Mouse (Mus musculus): ENCODE results near the gene Micu1.

Micu1 gene

GRCm38 (mm10) chr10:59889339-59889738 is 187.1 kb downstream of the Micu1 start:
- no peak for DNase-seq

- DNase-seq = peak; percentile 1
Measured at GRCm38 (mm10) chr10:59889953-59890751, 187.9 kb downstream of the Micu1 start.

GRCm38 (mm10) chr10:59892977-59893376 is 190.7 kb downstream of the Micu1 start:
- DNase-seq = peak; percentile 63

GRCm38 (mm10) chr10:59894251-59895160 is 192.2 kb downstream of the Micu1 start:
- peak; percentile 82 for DNase-seq

DNA sequence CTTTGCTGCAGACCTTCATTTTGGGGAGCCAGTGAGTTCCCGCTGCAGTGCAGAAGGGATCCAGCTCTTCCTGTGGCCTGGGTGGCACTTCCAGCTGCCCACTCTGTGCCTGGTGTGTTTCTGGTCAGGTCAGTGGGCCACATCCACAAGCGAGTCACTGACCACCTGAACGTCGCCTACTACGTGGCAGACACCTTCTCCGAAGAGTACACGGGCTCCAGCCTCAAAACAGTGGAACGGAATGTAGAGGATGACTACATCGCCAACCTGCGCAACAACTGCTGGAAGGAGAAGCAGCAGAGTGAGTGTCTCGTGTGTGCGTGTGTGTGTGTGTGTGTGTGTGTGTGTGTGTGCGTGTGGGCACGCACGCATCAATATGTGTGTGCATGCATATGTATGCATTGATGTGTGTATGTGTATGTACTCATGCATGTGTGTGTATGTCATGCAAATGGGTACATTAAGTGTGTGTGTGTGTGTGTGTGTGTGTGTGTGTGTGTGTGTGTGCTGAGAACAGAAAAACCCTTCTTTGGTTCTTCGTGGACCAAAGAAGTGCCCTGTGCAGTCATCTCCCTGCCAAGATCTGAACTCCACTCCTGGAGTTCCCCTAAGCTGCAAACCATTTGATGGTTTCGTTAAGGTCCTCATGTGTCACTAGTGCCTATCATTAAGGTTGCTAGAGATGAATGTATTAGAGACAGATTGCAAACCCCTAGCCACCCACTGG is 193.3 kb downstream of the Micu1 start:
- DNase-seq = no peak

DNA sequence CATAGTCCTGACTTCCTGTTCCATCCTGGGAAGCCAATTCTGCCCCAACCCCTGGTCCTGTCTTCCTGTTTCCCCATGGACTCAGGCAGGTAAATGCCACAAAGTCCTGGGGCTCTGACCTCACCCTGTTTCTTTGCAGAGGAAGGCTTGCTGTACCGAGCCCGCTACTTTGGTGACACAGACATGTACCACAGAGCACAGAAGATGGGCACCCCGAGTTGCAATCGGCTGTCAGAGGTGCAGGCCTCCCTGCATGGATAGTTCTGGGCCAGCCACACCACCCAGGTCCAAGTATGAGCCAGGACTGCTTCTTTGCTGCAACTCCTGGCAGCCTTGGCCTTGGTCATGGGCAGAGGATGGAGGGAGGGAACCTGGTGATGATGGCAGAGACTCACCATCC is 193.9 kb downstream of the Micu1 start:
- DNase-seq = no peak

DNA sequence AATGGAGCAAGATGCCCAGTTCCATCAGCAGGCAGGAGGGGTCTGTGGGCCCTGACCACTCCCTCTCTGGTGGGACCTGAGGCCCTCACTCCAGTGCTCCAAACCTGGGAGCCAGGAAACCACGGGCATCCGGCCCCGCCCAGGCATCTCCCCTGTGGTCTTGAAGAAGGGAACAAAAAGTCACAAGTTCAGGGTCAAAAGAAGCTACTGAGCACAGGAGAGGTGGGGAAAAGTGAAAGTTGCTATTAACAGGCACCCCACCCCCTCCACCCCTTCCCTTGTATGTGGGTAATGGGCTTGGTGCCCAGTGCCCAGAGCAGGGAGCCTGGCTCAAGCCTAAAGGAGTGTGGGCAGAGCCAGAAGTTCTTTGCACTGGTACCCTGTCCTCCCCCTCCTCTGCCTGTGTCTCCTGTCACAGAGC is 194.6 kb downstream of the Micu1 start:
- peak; percentile 50 for DNase-seq

- DNase-seq = peak; percentile 48
Measured at GRCm38 (mm10) chr10:59897511-59897910, 195.2 kb downstream of the Micu1 start.

DNA sequence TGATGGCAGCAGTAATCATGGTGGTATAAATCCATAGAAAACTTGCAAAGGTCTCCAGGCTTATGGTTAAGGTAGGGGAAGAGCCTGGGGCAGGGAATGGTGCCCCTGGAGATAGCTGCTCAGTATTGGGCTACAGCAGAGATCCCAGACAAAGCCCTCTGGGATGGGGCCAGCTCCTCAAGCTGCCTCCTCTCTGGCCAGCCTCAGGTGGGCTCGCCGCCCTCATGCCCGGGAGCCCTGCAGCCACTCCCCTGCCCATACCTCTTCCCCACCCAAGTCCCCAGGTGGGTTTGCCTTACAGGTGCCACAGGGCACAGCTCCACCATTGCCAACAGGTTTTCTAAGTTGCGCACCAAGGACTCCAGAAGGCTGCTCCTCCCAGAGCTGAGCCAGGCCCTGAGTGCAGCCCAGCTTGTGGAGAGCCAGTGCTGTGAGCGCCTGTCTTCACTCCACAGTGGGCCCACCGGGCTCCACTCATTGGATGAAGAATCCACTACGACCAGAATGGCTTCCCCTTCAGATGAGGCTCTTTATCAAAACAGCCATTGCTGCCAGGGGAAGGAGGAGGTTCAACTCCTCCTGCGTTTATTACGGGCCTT is 196.0 kb downstream of the Micu1 start:
- no peak for DNase-seq

DNA sequence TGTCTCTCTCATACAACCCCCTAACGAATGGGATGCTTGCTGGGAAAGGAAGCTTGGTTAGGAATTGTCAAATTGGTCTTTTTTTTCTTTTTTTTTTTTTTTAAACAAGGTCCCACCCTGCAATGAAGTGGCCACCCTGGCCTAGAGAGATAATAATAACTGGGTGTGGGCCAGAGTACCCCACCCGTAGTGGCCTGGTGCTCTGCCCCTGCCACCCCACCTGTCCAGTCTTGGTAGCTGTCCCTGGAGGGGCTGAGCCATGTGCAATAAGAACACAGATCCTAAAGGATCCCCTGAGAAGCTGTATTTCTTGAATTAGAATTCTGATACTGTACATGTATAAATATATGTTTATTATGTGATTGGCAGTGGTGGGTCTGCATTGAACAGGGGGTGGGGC is 196.7 kb downstream of the Micu1 start:
- no peak for DNase-seq

DNA sequence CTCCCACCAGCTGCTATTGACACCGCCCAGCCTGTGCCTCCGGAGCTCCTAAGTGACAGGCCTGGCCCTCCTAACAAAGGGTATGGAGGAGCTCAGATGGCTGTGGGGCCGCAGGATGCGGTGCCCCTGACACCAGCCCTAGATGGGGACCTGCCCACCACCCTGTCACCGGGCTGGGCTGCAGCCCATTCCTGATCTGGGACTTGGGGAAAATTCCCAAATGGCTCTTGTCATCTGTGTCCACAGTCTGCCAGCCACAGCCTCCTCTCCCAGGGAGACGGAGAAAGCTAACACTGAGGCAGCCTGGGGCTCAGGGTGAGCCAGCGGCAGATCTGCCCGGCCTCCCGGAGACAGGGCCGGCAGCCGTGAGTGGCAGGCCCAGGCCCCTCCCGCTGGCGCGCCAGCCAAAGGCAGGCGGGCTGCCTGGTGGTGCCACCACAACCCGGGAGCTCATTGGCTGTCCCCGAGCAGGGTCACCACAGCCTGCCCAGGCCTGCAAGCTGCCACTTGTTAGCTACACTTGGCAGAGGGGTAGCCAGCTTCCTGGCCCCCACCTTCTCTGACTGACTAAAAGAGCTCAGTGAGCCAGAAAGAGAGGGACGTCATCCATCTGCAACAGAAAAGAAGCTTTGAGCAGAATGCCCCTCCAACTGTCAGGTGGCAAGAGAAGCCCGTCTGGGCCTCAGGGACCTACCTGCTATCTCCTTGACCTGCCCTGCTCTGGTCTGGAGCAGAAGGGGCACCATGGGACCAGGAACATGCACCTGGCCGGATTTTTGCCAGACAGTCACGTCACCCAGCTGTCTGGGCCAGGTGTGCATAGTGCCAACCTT is 197.3 kb downstream of the Micu1 start:
- peak; percentile 92 for DNase-seq

- DNase-seq = no peak
Measured at GRCm38 (mm10) chr10:59900174-59900435, 197.8 kb downstream of the Micu1 start.

DNA sequence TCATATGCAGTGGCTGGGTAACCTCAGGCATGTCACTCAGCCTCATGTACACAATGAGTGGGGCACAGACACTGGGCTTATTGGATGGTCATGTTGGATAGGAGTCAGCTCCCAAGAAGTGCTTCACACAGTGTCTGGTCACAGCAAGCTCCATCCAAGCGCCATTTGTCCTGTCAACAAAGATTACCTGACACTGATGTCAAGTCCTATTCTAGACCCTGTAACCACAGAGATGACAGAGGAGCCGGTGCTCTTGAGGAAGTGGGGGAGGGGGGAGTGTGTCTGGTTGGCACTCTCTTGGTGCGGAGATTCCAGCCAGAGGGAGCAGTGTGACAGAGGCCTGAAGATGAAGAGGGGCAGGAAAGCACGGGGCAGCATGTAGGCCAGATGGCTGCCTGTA is 198.7 kb downstream of the Micu1 start:
- no peak for DNase-seq

- DNase-seq = no peak
Measured at GRCm38 (mm10) chr10:59901463-59901862, 199.2 kb downstream of the Micu1 start.

DNA sequence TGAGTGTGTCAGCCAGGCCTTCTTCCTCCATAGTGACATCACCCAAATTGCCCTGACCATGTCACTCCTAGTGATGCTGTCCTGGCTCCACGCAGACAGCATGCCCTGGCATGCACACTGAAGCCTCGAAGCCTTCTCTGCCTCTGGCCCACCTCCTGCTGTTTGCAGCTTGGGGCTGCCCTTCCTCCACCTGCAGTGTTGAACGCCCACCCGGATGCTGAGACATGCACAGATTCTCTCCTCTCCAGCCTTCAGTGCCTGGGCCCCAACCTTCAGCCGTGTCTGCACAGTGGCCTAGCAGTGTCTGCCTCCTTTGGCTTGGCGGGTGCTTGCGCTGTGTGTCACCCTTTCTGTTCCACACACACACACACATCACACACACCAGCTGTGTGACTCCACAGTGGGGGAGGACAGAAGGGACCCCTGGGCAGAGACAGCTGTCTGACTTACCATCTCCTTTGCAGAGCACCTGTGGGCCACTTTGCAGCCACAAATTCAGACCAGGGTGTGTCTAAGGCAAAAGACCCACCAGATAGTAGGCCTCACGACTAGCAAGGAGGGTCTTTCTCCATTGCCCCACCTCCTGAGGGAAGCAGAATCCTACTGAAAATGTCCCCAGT is 199.8 kb downstream of the Micu1 start:
- DNase-seq = no peak

DNA sequence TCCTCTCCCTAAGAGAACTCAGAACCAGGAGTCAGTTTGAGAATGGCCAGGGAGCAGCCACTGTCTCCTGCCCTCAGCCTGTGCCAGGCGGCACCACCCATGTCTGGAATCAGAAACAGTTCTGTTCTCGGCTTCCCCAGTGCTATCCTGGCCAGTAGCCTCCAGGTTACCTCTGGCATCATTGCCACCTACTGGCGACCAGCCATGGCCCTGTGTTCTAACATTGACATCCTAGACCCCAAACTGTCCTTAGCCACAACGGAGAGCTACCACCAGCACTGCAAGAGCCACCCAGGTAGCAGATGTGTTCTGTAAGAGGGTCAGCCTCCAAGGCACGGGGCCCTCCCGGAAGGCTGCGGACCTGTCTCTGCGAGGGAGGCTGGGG is 200.3 kb downstream of the Micu1 start:
- DNase-seq = no peak

DNA sequence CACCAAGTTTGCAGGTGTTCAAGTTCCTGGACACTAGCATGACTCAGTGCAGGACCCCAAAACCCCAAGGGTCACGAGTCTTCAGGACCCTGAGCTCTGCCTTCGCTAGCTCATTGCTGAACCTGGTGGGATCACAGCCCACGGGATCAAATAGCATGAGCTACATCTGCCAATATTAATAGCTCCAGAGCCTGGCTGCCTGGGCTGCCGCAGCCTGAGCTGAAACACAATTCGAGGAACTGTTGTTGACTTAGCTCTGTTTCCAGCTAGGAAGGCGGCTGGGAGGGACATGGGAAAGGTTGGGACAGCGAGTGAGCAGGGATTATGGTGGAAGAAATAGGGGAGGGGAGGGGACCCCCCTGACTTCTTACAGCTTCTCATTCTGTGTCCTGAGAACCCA is 200.9 kb downstream of the Micu1 start:
- DNase-seq = no peak

DNA sequence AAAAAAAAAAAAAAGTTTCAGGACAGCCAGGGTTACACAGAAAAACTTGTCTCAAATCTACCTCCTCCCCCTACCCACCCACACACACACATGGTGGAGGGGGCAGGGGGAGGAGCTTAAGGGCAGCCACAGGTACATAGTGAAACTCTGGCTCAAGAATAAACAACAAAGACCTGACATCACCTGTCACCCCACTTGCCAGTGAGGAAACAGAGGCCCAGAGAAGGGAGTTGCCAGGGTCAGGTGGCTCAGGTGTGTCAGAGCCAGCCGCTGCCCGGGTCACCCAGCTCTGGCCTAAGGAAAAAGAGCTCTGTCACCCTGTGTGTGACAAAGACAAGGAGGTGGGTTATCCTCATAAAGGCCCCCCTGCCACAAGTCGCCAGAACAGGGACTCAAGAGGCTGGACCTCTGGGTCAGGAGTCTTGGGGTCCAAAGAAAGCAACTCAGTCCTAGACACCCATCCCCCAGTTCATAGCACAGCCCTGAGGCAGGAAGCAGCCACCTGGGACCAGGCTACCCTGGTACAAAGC is 204.9 kb downstream of the Micu1 start:
- DNase-seq = no peak

DNA sequence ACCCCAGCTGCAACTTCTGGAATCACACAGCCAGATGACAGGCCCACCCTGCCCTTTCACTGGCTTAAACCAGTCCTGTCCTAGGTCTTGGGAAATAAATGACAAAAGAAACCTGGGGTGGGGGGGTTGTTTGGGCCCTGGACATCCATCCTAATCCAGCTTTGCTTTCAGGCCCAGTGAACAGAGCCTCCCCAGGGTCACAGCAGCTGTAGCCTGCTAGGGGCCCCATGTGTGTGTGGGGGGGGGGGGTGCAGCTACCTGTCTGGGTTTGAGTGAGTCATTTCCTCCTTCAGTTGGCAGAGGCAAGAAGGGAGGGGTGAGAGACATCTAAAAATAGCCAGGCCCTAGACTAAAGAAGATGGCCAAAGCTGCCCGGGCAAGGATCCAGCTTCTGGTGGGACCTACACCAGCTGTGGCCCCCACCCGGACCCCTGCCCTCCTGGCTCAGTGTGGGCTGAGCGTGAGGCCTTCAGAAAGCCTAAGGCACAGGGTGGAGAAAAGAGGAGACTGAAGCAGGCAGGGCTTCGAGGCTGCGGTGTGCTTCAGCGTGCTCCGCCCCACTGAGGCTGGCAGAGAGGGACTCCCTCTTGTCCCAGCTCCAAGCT is 205.5 kb downstream of the Micu1 start:
- no peak for DNase-seq

DNA sequence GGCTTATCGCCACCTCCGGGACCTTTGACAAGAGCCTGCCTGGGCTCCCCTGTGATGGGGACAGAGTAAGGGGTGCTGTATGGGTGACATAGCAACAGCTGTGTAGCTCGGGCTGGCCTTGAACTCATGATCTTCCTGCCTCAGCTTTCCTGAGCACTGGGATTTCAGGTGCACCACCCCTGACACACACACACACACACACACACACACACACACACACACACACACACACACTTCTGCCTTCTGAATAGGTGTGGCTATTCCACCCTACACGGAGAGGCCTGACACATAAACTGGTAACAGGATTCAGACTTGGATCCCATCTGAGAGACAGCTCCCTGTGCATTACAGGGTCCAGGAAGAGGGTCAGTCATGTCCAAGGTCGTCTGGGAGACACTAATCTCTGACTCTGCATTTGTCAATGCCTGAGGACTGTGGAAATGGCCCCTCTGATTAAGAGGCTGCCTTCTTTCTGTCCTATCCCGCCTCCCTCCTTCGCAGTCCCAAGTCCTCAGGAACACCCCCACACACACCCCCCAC is 206.6 kb downstream of the Micu1 start:
- DNase-seq = no peak

DNA sequence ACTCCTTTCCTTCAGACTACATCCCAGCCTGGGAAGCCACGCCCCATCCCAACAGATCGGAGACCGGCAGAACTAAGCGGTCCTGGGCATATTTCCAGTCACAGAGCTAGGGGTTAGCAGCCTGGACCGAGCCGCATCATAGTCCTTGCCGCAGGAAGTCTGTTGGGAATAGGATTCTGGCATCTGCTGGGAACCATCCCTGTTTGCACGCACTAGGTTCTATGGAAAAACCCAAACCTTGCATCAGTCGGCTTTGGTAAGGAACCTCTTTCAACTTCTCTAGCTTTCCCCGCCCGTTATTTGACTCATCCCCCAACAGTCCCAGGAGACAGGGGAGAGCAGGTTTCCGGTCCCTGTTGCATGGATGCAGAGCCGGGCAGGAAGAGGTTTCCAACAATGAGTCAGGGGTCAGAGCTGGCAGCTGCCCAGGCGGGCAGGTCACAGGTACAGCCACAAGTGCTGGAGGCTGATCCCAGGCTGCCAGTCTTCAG is 207.1 kb downstream of the Micu1 start:
- peak; percentile 73 for DNase-seq

Data from kidney, adult 9 months (tissue).